Mouse (Mus musculus): Measurements from ENCODE around the gene Mtif2.

DNA sequence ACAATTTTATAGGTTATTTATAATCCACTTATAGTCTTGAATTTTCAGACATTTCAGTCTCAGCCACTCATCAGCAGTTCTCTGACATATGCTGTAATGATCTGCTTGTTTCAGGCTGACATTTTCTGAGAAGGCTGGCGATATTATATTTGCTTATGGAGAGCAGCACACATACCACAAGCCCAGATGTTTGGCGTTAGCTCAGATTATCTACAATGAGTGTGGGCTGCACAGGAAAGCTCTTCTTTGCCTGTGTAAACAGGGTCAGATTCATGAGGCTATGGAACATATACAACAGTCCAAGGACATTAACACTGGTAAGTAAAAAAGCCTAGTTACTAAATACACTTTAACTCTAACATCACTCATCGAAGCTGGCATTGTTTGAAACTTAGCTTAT, 45.3 kb downstream of the Mtif2 start:
- TF ChIP-seq CTCF (IDR thresholded peaks at IDR 0.05; ENCODE audit: insufficient read depth, low read length) (no peak), POLR2A (IDR thresholded peaks at IDR 0.05; ENCODE audit: borderline replicate concordance, extremely low read depth, low read depth, low read length) (no peak)
